Mouse (Mus musculus) cortical plate, adult 2 months (tissue): ENCODE measurements around the gene Inpp5f.

Source experiments
- CTCF ChIP-seq: fragments of 200-500 bp; IDR thresholded peaks from 2 replicates; pipeline ENCODE4 v1.5.1; 2011; ENCODE audit warnings: mild to moderate bottlenecking, control low read depth, low read length; ENCODE audit not compliant: insufficient read depth; ENCODE audit errors: extremely low read depth
- POLR2A ChIP-seq: fragments of 200-500 bp; IDR thresholded peaks from 2 replicates; pipeline ENCODE4 v1.6.1; 2011; ENCODE audit warnings: mild to moderate bottlenecking, low read length, control low read depth; ENCODE audit not compliant: insufficient read depth; ENCODE audit errors: extremely low read depth

DNA sequence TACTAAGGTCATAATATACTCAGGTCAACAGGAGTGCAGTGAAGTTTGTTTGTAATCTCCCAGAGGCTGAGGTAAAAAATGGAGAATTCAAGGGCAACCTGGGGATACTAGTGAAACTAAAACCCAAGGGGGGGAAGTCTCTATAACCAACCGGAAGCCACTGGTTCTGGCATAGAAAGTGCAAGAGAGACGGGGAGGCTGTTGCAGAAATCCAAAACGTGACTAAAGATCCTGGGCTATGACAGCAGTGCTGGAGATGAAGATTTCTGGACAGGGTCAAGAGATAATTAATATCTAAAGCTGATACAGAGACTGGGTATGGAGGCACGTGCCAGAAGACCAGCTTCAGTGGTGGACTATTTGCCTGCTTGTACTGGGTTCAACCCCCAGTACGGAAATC, 126.9 kb downstream of the Inpp5f start:
- TF ChIP-seq POLR2A (no peak), CTCF (no peak)
